Mouse (Mus musculus): ENCODE measurements at regions not wholly inside any gene's neighbourhood (a gene's known extent, or its start where the extent isn't known, plus 50 kb on each side); places are given as distances from the start of the nearest gene placed in this dataset.

- TF ChIP-seq TAL1 (IDR thresholded peaks at IDR 0.05; ENCODE audit: low read length) (no peak), GATA1 (IDR thresholded peaks at IDR 0.05; ENCODE audit: low read length) (no peak)
These were observed 103.4 kb upstream of the Rpl38 start for GRCm38 (mm10) chr11:114564949-114565348.
